Mouse (Mus musculus) spleen, adult 2 months (tissue): ENCODE data around the gene Adgrv1. TPM values are rescaled to one million over a fixed set of nuclear protein-coding genes. Genes with fewer than 3 reads are reported as not detected.
"Not testable (repeated sequence)": the region's sequence is repeated elsewhere in the genome, so short reads cannot be mapped to it uniquely, and the experiment has no call there.

ENCODE experiments used
- DNase-seq, 2 experiments: peaks; one replicate each; pipeline versions ENCODE4 v3.0.0 to v3.0.0-alpha.2; 2012 to 2021; ENCODE audit warnings: low spot score in 2 of 2, low read depth in 1 of 2
- H3K27ac ChIP-seq: fragments of 200-500 bp; 2 replicates; pipeline ENCODE4 v1.5.1; 2012; ENCODE audit warnings: low read length, inconsistent platforms; ENCODE audit not compliant: insufficient read depth
- H3K27me3 ChIP-seq: fragments of 200-500 bp; 2 replicates; pipeline ENCODE4 v1.6.1; 2012; ENCODE audit warnings: mild to moderate bottlenecking, moderate library complexity, low read length, inconsistent platforms; ENCODE audit not compliant: control insufficient read depth, insufficient read depth
- H3K36me3 ChIP-seq: fragments of 200-500 bp; 2 replicates; pipeline ENCODE4 v1.6.1; 2012; ENCODE audit warnings: mild to moderate bottlenecking, low read length, inconsistent platforms; ENCODE audit not compliant: control insufficient read depth, insufficient read depth
- H3K4me1 ChIP-seq: fragments of 200-500 bp; 2 replicates; pipeline ENCODE4 v1.6.1; 2011; ENCODE audit warnings: inconsistent platforms; ENCODE audit not compliant: control insufficient read depth, insufficient read depth, insufficient read length
- H3K4me3 ChIP-seq: fragments of 200-500 bp; 2 replicates; pipeline ENCODE4 v1.5.1; 2011; ENCODE audit warnings: mild to moderate bottlenecking, inconsistent platforms; ENCODE audit not compliant: insufficient read depth, insufficient read length; ENCODE audit errors: extremely low read depth
- CTCF ChIP-seq: fragments of 200-500 bp; IDR thresholded peaks from 2 replicates; pipeline ENCODE4 v1.5.1; 2011; ENCODE audit warnings: mild to moderate bottlenecking, inconsistent platforms; ENCODE audit not compliant: insufficient read depth, insufficient read length, insufficient replicate concordance; ENCODE audit errors: extremely low read depth
- POLR2A ChIP-seq: fragments of 200-500 bp; IDR thresholded peaks from 2 replicates; pipeline ENCODE4 v1.6.1; 2011; ENCODE audit warnings: low read depth, low read length, inconsistent platforms
- WGBS: fragments of 180-500 bp; shearing (Covaris S2); methylation state at CpG from one replicate; pipeline ENCODE4 v1.1.7; 2018; 5-methylcytosine and 5-hydroxymethylcytosine counted together
- polyA plus RNA-seq: library from polyadenylated mRNA; depleted of rRNA; stranded (reverse); fragments of >200 nt; gene quantifications from 2 replicates; pipeline ENCODE4 v1.2.3, GENCODE M21; 2012

Gene Adgrv1
- polyA plus RNA-seq, 1 experiment, result 0.28 TPM

DNA sequence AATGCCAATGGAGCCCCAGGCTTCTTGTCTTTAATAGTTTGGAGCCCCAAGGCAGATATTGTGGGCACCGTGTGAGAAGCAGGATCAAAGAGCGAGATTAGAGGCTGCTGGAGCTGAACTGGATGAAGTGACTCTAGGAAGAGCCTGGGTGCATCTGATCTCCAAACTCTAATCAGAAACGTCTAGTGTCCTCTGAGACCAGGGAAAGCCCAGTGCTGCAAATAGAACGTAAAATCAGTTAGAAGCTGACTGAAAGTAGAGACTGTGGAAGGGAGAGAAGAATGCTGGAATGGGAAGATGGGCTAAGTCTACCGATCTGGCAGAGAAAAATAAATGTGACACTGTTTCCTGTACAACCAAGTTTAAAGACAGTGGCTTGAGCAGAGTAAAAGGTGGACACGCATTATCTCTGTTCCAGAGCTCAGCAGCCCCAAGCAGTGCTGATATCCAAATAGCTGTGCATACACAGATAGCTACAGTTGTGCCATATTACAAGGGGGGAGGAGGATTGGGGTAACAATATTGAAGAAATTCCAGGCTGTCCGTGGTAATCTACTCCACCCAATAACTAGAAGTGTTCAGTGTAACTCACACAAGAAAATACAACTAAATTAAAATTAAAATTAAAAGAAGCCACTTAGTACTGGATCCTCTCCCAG lies 9.7 kb upstream of the Adgrv1 start:
- 68% methylated on average over 7 of the region's 7 CpGs for WGBS
- Histone ChIP-seq H3K36me3 (no peaks in the 10 kb centered on the region), H3K27me3 (no peaks in the 10 kb centered on the region), H3K4me3 (no peak overlapping the region), H3K27ac (no peak overlapping the region), H3K4me1 (no peaks in the 10 kb centered on the region)
- no peak for TF ChIP-seq POLR2A
- no peak for DNase-seq

DNA sequence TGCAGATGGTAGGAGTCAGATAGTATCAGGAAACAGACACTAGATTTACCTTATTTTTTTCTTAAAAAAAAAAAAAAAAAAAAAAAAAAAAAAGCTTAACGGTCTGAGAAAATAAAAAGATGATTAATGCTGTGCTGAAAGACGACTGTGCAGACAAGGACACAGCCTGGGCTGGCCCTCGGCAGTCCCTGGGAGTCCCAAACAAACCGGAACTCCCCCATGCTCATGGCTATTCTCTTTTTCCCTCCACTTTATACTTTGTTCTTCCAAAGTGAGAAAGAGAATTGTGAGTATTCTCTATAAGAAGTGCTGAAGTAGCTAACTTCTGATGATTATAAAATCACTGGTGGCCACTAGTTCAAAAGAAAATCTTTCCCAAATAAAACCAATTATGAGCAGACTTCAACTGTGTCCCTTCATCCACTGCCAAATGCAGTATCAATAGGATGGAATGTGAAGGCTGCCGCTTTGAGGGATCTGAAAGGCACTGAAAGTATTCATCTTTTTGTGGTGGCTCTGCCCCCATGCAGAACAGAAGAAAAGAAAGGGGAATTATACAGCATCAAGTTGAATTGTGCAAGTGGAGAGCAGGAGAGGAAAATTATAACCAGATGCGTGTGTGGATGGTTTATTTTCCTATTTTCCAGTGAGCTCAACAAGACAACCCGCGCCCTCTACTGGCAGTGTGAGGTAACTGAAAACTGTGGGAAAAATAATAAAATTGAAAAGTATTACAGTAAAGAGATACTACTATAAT lies 8.5 kb upstream of the Adgrv1 start:
- TF ChIP-seq POLR2A, result no peak
- peak; percentile 29; the same call in 1 of the 2 replicates for TF ChIP-seq CTCF
- no peak overlapping the region for H3K4me3 ChIP-seq

DNA sequence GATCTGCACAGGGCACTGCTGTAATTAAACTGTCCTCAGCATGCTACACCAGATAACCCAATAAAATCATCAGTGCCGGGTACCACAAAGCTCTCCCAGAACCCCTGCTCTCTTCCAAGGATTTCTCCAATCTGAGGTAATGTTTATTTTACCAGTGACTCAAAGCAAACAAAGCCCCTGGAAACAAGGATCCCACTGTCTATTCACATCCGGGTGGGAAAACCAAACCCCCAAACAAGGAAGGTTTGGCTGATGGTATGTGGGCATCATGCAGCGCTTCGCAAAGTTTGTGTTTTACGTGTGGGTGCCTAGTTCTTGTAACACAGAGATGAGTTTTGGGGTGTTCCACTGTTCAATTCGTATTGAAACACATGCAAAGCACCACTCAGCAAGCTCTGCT lies 7.9 kb upstream of the Adgrv1 start:
- TF ChIP-seq CTCF, result no peak
- no peak for TF ChIP-seq POLR2A

More for the DNA sequence above, 8.5 kb upstream of the Adgrv1 start:
- no peaks in the 10 kb centered on the region for H3K4me1 ChIP-seq
- H3K27me3 ChIP-seq, result no peaks in the 10 kb centered on the region
- no peak overlapping the region for H3K27ac ChIP-seq
- no peaks in the 10 kb centered on the region for H3K36me3 ChIP-seq
- WGBS, result 21% methylated on average over 8 of the region's 8 CpGs
- DNase-seq, result peak; percentile 7 to 14

DNA sequence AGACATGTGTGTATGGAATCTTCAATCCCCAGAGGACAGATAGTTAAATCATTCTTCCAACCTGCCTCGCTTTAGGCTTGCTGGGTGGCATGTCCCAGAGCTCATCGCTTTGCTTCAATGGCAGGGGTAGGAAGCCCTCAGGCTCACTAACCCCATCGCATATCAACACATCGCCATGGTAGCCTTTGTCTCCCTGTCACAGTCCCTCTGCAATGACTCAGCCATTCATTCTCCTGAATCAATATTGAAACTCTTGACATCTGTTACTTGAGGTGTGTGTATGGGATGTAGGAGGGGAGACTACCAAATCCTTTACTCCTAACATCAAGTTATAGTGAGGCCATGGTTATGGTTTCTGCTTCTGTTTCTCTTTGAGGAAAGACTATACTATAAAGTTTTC lies 6.7 kb upstream of the Adgrv1 start:
- no peak overlapping the region for H3K27ac ChIP-seq
- no peak for TF ChIP-seq CTCF
- H3K4me3 ChIP-seq, result no peak overlapping the region
- DNase-seq, result no peak
- H3K4me1 ChIP-seq, result no peaks in the 10 kb centered on the region
- no peaks in the 10 kb centered on the region for H3K27me3 ChIP-seq
- 64% methylated on average over 4 of the region's 4 CpGs for WGBS
- no peaks in the 10 kb centered on the region for H3K36me3 ChIP-seq

More for the DNA sequence above, 7.9 kb upstream of the Adgrv1 start:
- H3K27ac ChIP-seq, result no peak overlapping the region
- no peaks in the 10 kb centered on the region for H3K36me3 ChIP-seq
- DNase-seq, result no peak
- no peak overlapping the region for H3K4me3 ChIP-seq
- H3K4me1 ChIP-seq, result no peaks in the 10 kb centered on the region
- H3K27me3 ChIP-seq, result no peaks in the 10 kb centered on the region
- WGBS, result 55% methylated on average over 6 of the region's 6 CpGs

DNA sequence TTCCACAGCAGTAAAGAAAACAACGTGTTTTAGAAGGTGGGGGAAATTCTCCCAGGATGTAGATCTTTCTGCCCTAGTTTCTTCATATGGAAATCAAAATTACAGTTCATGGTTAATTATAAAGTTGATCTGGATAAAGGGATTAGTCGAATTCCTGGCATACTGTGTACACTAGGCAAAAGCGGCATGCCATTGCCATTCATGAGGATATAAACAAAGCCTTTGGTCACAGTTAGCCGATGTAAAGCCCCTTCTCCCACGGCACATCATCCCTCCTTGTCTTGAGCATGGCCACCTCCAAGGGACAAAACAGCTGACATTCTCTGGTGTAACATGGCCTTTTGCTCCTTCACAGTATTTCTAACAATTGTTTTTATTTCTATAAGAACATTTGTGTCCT lies 2.4 kb downstream of the Adgrv1 start:
- Histone ChIP-seq H3K4me1 (no peaks in the 10 kb centered on the region), H3K27ac (no peak overlapping the region), H3K36me3 (no peaks in the 10 kb centered on the region), H3K4me3 (no peak overlapping the region), H3K27me3 (peaks cover 6% of the 10 kb centered on the region; the same call in 1 of the 2 replicates)
- WGBS, result 81% methylated on average over 5 of the region's 5 CpGs
- no peak for DNase-seq
- TF ChIP-seq POLR2A (no peak), CTCF (no peak)

DNA sequence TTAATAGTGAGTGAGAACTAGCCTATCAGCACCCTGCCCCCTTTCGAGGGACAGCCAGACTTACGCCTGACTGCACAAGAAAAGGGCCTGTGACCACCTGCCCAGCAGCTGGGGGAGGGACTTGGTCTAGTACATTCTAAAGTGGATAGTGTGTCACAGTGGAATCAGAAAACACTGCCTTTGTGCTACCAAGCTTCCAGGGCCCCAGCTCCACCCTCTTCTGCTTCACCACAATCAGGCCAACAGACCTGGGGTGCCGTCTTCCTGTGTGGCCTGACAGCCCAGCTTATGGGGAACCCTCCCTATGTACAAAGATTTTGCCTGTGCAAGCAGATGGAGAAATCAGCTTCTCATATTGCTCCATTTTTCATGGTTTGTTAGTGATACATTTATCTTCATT lies 3.6 kb downstream of the Adgrv1 start:
- TF ChIP-seq POLR2A, result no peak
- no peak for TF ChIP-seq CTCF
- Histone ChIP-seq H3K27me3 (peaks cover 6% of the 10 kb centered on the region; the same call in 1 of the 2 replicates), H3K4me1 (no peaks in the 10 kb centered on the region), H3K36me3 (no peaks in the 10 kb centered on the region), H3K27ac (no peak overlapping the region), H3K4me3 (no peak overlapping the region)
- WGBS, result 53% methylated on average over 3 of the region's 3 CpGs
- DNase-seq, result no peak

DNA sequence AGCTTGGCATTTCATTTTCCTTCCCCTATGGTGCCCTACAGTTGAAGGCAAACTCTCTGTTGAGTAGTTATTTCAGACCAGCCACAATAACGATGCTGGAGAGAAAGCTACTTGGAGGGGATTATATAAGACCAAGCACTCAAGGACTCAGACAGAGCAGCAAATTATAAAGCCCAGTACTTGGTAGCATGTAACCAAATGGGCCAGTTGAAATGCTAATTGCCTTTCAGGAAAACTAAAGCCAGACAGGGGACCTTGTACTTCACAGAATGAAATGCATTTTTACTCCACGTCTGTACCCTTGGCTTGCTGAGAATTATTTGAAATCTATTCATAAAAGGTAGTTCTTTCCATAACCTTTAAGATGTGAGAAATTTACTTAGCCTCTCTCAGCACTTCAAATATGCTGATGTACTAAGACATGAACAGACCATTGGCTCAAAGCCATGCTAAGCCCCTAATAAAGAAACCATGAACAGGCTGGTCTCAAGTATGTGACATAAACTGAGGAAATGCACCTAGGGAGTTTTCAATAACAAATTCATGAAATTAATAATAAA lies 4.2 kb downstream of the Adgrv1 start:
- no peaks in the 10 kb centered on the region for H3K36me3 ChIP-seq
- WGBS, result 77% methylated on average over 2 of the region's 2 CpGs
- H3K27me3 ChIP-seq, result peaks cover 6% of the 10 kb centered on the region; the same call in 1 of the 2 replicates
- no peak for DNase-seq
- H3K4me1 ChIP-seq, result no peaks in the 10 kb centered on the region
- H3K4me3 ChIP-seq, result no peak overlapping the region
- H3K27ac ChIP-seq, result no peak overlapping the region
- TF ChIP-seq POLR2A (no peak), CTCF (no peak)

DNA sequence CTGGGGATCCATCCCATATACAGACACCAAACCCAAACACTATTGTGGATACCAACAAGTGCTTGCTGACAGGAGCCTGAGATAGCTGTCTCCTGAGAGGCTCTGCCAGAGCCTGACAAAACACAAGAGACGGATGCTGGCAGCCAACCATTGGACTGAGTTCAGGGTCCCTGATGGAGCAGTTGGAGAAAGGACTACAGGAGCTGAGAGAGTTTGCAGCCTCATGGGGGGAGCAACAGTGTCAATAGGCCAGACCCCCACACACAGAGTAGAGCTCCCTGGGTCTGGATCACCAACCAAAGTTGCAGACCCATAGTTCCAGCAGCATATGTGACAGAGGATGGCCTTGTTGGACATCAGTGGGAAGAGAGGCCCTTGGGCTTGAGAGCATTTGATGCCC lies 5.1 kb downstream of the Adgrv1 start:
- H3K4me1 ChIP-seq, DNase-seq, H3K36me3 ChIP-seq, H3K27me3 ChIP-seq, H3K27ac ChIP-seq, H3K4me3 ChIP-seq: not testable (repeated sequence)
- WGBS, result 84% methylated on average over 1 of the region's 1 CpGs
